Mouse (Mus musculus) liver, embryonic 14.5 days (tissue): ENCODE measurements around the gene Josd2. TPM values are rescaled to one million over a fixed set of nuclear protein-coding genes. Genes with fewer than 3 reads are reported as not detected.

Experiments
- ATAC-seq: fragments of 200-750 bp; cut with Nextera tagmentation; 2 replicates; pipeline ENCODE4 v1.8.0; 2017; ENCODE audit warnings: moderate number of reproducible peaks, mild to moderate bottlenecking, moderate library complexity; ENCODE audit not compliant: insufficient read depth
- DNase-seq, 3 experiments: peaks; one replicate each; pipeline ENCODE4 v3.0.0-alpha.2; 2012 to 2013; ENCODE audit warnings: low read depth in 3 of 3, low spot score in 3 of 3
- H3K27ac ChIP-seq: fragments of 300-500 bp; sonication (generic); 2 replicates; pipeline ENCODE4 v1.5.1; 2014; ENCODE audit warnings: moderate library complexity, mild to moderate bottlenecking, control low read depth, inconsistent platforms
- H3K27me3 ChIP-seq: fragments of 300-500 bp; sonication (generic); 2 replicates; pipeline ENCODE4 v1.6.1; 2014; ENCODE audit warnings: mild to moderate bottlenecking, low read length, moderate library complexity; ENCODE audit not compliant: control insufficient read depth, insufficient read depth
- H3K36me3 ChIP-seq: fragments of 300-500 bp; sonication (generic); replicated peaks from 2 replicates; pipeline ENCODE4 v1.6.1; 2014; ENCODE audit warnings: low read depth; ENCODE audit not compliant: control insufficient read depth, insufficient read depth
- H3K4me1 ChIP-seq, 2 experiments: fragments of 200-500 bp in 1 of 2; fragments of 300-500 bp in 1 of 2; sonication (generic) in 1 of 2; replicated peaks; 2 replicates each; pipeline ENCODE4 v1.6.1; 2012 to 2014; ENCODE audit warnings: antibody characterized with exemption in 1 of 2, inconsistent platforms in 1 of 2, low read length in 1 of 2; ENCODE audit not compliant: control insufficient read depth in 2 of 2, insufficient read depth in 2 of 2
- H3K4me2 ChIP-seq: fragments of 300-500 bp; sonication (generic); 2 replicates; pipeline ENCODE4 v1.6.1; 2014; ENCODE audit warnings: low read depth, mild to moderate bottlenecking, control low read depth, moderate library complexity
- H3K4me3 ChIP-seq, 2 experiments: fragments of 200-500 bp in 1 of 2; fragments of 300-500 bp in 1 of 2; sonication (generic) in 1 of 2; 2 replicates each; pipeline ENCODE4 v1.5.1; 2012 to 2014; ENCODE audit warnings: low read depth in 2 of 2, low read length in 2 of 2, mild to moderate bottlenecking in 2 of 2, control low read depth in 1 of 2, inconsistent platforms in 1 of 2, moderate library complexity in 1 of 2; ENCODE audit not compliant: insufficient read depth in 1 of 2
- H3K9ac ChIP-seq: fragments of 300-500 bp; sonication (generic); replicated peaks from 2 replicates; pipeline ENCODE4 v1.6.1; 2014; ENCODE audit warnings: mild to moderate bottlenecking, control low read depth, moderate library complexity
- H3K9me3 ChIP-seq: fragments of 300-500 bp; sonication (generic); 2 replicates; pipeline ENCODE4 v1.6.1; 2016; ENCODE audit warnings: low read length, mixed read lengths; ENCODE audit not compliant: control insufficient read depth
- CTCF ChIP-seq: IDR thresholded peaks from 2 replicates; pipeline ENCODE4 v1.5.1; 2016; ENCODE audit warnings: antibody characterized with exemption, low read depth, control low read depth
- EP300 ChIP-seq: IDR thresholded peaks from 2 replicates; pipeline ENCODE4 v1.6.1; 2016; ENCODE audit warnings: antibody characterized with exemption, low read depth
- whole genome bisulfite sequencing: fragments of 180-500 bp; shearing (Covaris S2); extraction: QIAGEN DNeasy Blood & Tissue Kit; methylation state at CpG from one replicate; pipeline ENCODE4 v1.1.7; 2014; ENCODE audit not compliant: insufficient replicate concordance; 5-methylcytosine and 5-hydroxymethylcytosine counted together
- polyA plus RNA-seq, 2 experiments: library from polyadenylated mRNA; depleted of rRNA in 1 of 2; stranded (reverse) in 1 of 2; unstranded in 1 of 2; fragments of >200 nt; fragmentation: Nextera tagmentation in 1 of 2; extraction: Ambion mirVana in 1 of 2; gene quantifications; 2 replicates each; pipeline versions ENCODE4 v1.2.1 to v1.2.3; 2012 to 2014

Gene Josd2
- polyA plus RNA-seq, 2 experiments: 155 to 212 TPM

- H3K4me3 ChIP-seq: no peak overlapping the region
- TF ChIP-seq EP300: no peak
- H3K4me1 ChIP-seq: peaks cover 8 to 11% of the 10 kb centered on the region in 2 experiments; a peak in 3 of 4 replicates
- ATAC-seq (no peak), DNase-seq (no peak)
- H3K36me3 ChIP-seq: no peaks in the 10 kb centered on the region
- H3K4me2 ChIP-seq: no peak overlapping the region
- H3K9ac ChIP-seq: no peak overlapping the region
- peaks cover 64% of the 10 kb centered on the region for H3K27me3 ChIP-seq
- WGBS: 6% methylated on average over 29 of the region's 32 CpGs
- H3K9me3 ChIP-seq: no peaks in the 10 kb centered on the region
- no peak overlapping the region for H3K27ac ChIP-seq
Observed at GRCm38 (mm10) chr7:44429534-44430488, 38.0 kb upstream of the Josd2 start.

GRCm38 (mm10) chr7:44432550-44432949, 35.2 kb upstream of the Josd2 start:
- peaks cover 8 to 14% of the 10 kb centered on the region in 2 experiments for H3K4me1 ChIP-seq
- TF ChIP-seq EP300: no peak
- no peak for TF ChIP-seq CTCF
- DNase-seq (no peak), ATAC-seq (no peak)
- H3K4me3 ChIP-seq: no peak overlapping the region
- no peak overlapping the region for H3K4me2 ChIP-seq
- no peak overlapping the region for H3K27ac ChIP-seq
- H3K27me3 ChIP-seq: peaks cover 48% of the 10 kb centered on the region
- no peak overlapping the region for H3K9ac ChIP-seq
- no peaks in the 10 kb centered on the region for H3K36me3 ChIP-seq
- no peaks in the 10 kb centered on the region for H3K9me3 ChIP-seq
- WGBS: 61% methylated on average over 6 of the region's 6 CpGs

DNA sequence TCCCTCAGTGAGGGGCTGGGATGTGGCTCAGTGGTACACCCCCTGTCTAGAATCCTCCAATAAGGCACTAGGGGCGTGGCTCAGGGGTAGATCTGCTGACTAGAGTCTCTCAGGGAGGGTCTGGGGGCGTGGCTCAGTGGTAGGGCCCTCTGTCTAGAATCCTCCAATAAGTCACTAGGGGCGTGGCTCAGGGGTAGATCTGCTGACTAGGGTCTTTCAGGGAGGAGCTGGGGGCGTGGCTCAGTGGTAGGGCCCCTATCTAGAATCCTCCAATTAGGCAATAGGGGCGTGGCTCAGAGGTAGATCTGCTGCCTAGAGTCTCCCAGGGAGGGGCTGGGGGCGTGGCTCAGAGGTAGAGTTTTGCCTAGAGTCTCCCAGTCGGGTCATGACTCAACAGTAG, 34.4 kb upstream of the Josd2 start:
- WGBS: 4% methylated on average over 7 of the region's 7 CpGs
- Histone ChIP-seq H3K9me3 (no peaks in the 10 kb centered on the region), H3K36me3 (no peaks in the 10 kb centered on the region), H3K4me2 (no peak overlapping the region), H3K4me1 (peaks cover 8 to 14% of the 10 kb centered on the region in 2 experiments), H3K27me3 (peaks cover 40% of the 10 kb centered on the region), H3K9ac (no peak overlapping the region), H3K4me3 (no peak overlapping the region), H3K27ac (no peak overlapping the region)
- TF ChIP-seq CTCF (no peak), EP300 (no peak)
- DNase-seq (peak; percentile 62 to 67 (median 63)), ATAC-seq (peak; percentile 83)

GRCm38 (mm10) chr7:44434089-44434488, 33.7 kb upstream of the Josd2 start:
- H3K27me3 ChIP-seq: peaks cover 34% of the 10 kb centered on the region
- H3K4me2 ChIP-seq: no peak overlapping the region
- DNase-seq (no peak), ATAC-seq (no peak)
- no peaks in the 10 kb centered on the region for H3K36me3 ChIP-seq
- no peak overlapping the region for H3K9ac ChIP-seq
- no peak for TF ChIP-seq EP300
- no peak for TF ChIP-seq CTCF
- 68% methylated on average over 9 of the region's 9 CpGs for WGBS
- H3K4me1 ChIP-seq: peaks cover 8 to 14% of the 10 kb centered on the region in 2 experiments
- no peak overlapping the region for H3K27ac ChIP-seq
- no peaks in the 10 kb centered on the region for H3K9me3 ChIP-seq
- H3K4me3 ChIP-seq: no peak overlapping the region

DNA sequence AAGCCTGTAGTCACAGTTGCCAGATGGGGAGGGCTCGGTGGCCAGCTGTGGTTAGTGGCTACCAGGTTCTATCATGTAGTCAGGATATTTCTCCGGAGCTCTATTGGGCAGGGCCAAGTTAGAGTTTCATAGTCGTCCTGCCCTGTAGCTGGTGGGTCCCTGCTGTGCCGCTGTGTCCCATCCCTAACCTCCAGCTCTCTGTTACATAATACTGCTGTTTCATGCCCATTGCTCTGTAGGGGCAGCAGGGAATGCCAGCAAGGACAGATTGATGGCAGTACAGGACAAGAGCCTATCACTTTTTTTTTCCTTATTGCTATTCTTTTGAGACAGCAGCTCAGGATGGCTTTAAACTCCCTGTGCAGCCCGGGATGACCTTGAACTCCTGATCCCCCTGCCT, 32.0 kb upstream of the Josd2 start:
- Histone ChIP-seq H3K9me3 (no peaks in the 10 kb centered on the region), H3K9ac (no peak overlapping the region), H3K4me1 (peaks cover 8 to 14% of the 10 kb centered on the region in 2 experiments), H3K27ac (no peak overlapping the region), H3K36me3 (no peaks in the 10 kb centered on the region), H3K4me2 (no peak overlapping the region), H3K4me3 (no peak overlapping the region), H3K27me3 (peaks cover 32% of the 10 kb centered on the region)
- DNase-seq: no peak
- no peak for ATAC-seq
- WGBS: 49% methylated on average over 5 of the region's 5 CpGs
- TF ChIP-seq CTCF (no peak), EP300 (no peak)
